Mouse (Mus musculus) Patski (cell line): ENCODE measurements around the gene Hoxa1. TPM values are rescaled to one million over a fixed set of nuclear protein-coding genes. Genes with fewer than 3 reads are reported as not detected.

Source experiments
- ATAC-seq: fragments of 100-300 bp; one replicate; pipeline ENCODE4 v1.8.0; 2021
- CTCF ChIA-PET: fragments of 350-600 bp; sonication (Branson Sonifier 250); formaldehyde crosslinking; loops from one replicate; lab custom pipeline; 2022; ENCODE audit warnings: inconsistent platforms; lab: Charles Lee
- POLR2A ChIA-PET: fragments of 350-600 bp; sonication (Branson Sonifier 250); formaldehyde crosslinking; loops from one replicate; lab custom pipeline; 2022; ENCODE audit warnings: antibody characterized with exemption, inconsistent platforms; lab: Charles Lee
- DNase-seq: peaks from one replicate; pipeline ENCODE4 v3.0.0-alpha.2; 2011; ENCODE audit warnings: low read depth, low spot score
- H3K27me3 ChIP-seq: fragments of 371-371 bp; one replicate; pipeline ENCODE4 v1.5.1; 2021
- CTCF ChIP-seq: fragments of 100-300 bp; IDR thresholded peaks from one replicate; pipeline ENCODE4 v1.5.1; 2021
- in situ Hi-C: fragments of 300-500 bp; cut with MboI; formaldehyde crosslinking; loops from 3 replicates; pipeline ENCODE4 v1.11.1; 2018; ENCODE audit warnings: low pct_unique_long_range_greater_than_20kb, mixed read lengths
- polyA plus RNA-seq: library from polyadenylated mRNA; unstranded; gene quantifications from one replicate; pipeline ENCODE4 v1.2.3, GENCODE M21; 2021

The Hoxa1 gene
- polyA plus RNA-seq, 1 experiment from 2014 or later, result 3.6 TPM

DNA sequence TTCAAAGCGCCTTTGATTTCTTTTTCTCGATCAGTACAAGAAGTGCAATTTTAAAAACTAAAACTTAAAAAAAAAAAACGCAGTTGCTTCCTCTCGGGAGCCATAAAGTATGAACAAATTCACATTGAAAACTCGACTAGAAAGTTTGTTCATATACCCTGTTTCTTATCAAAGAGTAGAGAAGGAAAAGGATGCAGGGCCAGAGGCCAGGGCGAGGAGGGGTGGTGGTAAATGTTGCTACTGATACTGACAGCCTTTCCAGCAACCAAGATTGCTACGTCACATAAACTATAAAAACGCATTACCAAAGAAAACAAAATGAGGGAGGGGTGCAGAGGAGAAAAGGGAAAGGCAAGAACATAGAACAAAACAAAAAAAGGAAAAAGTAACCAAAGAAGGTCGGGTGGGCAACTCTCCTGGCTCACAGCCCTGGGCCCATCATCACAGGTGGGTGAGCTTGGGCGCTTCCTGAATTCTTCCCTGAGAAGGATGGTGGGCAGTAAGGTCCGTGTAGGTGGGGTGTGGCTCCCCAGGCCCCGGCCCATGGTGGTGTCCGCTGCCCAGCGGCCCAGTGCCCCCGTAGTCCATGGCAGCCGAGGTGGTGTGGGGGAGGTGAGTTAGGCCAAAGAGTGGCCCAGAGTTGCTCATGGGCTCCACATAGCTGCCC lies 11.5 kb upstream of the Hoxa1 start:
- no peak for TF ChIP-seq CTCF
- POLR2A ChIA-PET, result interaction anchor here (16.4 kb wide), 1 partner anchor 55 kb away, joined by 378 read pairs; the partner anchor contains the start of genes Gm28308, Hoxa10, Hoxa3 and Hoxa6

GRCm38 (mm10) chr6:52168191-52169055 lies 10.3 kb upstream of the Hoxa1 start:
- in situ Hi-C loops, result no loop called here
- ATAC-seq, result no peak
- ChIA-PET CTCF (interaction anchor here (0.5 kb wide), 1 partner anchor 54 kb away, joined by 3 read pairs; no protein-coding TSS in a partner anchor), POLR2A (interaction anchor here (0.8 kb wide), 1 partner anchor 10 kb away, joined by 3 read pairs; the partner anchor contains the start of gene Hoxa1)
- no peak for TF ChIP-seq CTCF
- no peak for DNase-seq
- no peaks in the 10 kb centered on the region for H3K27me3 ChIP-seq

More for the DNA sequence above, 11.5 kb upstream of the Hoxa1 start:
- ATAC-seq (no peak), DNase-seq (no peak)
- no peaks in the 10 kb centered on the region for H3K27me3 ChIP-seq
- CTCF ChIA-PET, result no interaction called here
- in situ Hi-C loops, result loop anchor here (10.0 kb wide), 1 partner anchor 55 kb away; the partner anchor contains the start of gene Hoxa7

GRCm38 (mm10) chr6:52167736-52168161 lies 9.6 kb upstream of the Hoxa1 start:
- POLR2A ChIA-PET, result interaction anchor here (0.8 kb wide), 1 partner anchor 10 kb away, joined by 3 read pairs; the partner anchor contains the start of gene Hoxa1
- in situ Hi-C loops, result no loop called here
- H3K27me3 ChIP-seq, result no peaks in the 10 kb centered on the region
- DNase-seq, result no peak
- no peak for TF ChIP-seq CTCF
- CTCF ChIA-PET, result interaction anchor here (0.5 kb wide), 1 partner anchor 55 kb away, joined by 3 read pairs; no protein-coding TSS in a partner anchor
- ATAC-seq, result no peak

DNA sequence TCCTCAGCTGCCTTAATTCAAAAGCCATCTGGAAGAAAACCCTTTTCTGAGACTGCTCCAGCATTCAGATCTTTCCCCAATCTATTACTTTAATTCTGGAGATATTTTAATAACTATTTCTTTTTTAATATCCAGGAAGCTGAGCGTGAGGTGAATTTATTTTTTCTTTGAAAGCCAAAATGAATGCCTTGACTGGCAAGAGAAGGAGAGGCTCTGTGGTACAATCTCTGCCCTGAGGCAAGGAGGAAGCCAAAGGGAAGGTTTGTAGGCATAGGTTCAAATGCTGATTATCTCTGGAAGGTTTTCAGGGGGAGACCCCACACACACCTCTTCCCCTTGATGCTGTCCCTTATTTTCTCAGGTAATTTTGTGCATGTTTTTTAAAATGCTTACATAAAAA lies 9.1 kb upstream of the Hoxa1 start:
- CTCF ChIA-PET, result no interaction called here
- DNase-seq, result no peak

DNA sequence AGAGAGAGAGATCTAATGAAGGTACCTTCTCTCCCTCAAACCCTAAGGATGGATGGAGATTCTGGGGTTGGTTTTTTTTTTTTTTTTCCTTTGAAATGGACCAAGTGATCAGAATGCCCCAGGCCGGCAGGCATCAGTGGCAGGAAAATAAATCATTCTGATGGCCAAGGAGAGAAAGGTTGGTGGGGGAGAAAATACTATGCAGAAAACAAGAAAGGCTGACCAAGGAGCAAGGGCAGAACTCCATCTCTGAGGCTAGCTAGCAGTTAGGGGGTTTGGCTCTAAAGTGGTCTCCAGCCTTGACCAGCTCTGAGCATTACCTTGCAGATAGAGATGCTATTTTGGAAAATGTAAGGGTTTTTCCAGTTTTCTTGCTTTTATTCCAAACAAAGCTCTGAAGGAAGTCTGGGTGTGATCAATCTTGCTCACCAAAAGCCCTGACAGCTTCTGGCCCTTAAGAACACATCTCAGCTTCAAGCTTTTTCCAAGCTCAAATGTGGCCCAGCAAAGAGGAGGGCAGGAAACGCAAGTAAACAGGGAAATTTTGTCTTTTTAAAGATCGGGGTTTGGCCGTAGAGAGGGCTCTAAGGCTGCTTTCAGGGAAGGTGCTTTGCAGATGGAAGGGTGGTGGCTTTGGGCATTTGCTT lies 8.4 kb upstream of the Hoxa1 start:
- ChIA-PET CTCF (no interaction called here), POLR2A (no interaction called here)
- no peak for TF ChIP-seq CTCF
- no peaks in the 10 kb centered on the region for H3K27me3 ChIP-seq
- in situ Hi-C loops, result no loop called here
- ATAC-seq (no peak), DNase-seq (no peak)

More for the DNA sequence above, 9.1 kb upstream of the Hoxa1 start:
- POLR2A ChIA-PET, result no interaction called here
- H3K27me3 ChIP-seq, result no peaks in the 10 kb centered on the region
- ATAC-seq, result no peak
- in situ Hi-C loops, result no loop called here
- TF ChIP-seq CTCF, result no peak

DNA sequence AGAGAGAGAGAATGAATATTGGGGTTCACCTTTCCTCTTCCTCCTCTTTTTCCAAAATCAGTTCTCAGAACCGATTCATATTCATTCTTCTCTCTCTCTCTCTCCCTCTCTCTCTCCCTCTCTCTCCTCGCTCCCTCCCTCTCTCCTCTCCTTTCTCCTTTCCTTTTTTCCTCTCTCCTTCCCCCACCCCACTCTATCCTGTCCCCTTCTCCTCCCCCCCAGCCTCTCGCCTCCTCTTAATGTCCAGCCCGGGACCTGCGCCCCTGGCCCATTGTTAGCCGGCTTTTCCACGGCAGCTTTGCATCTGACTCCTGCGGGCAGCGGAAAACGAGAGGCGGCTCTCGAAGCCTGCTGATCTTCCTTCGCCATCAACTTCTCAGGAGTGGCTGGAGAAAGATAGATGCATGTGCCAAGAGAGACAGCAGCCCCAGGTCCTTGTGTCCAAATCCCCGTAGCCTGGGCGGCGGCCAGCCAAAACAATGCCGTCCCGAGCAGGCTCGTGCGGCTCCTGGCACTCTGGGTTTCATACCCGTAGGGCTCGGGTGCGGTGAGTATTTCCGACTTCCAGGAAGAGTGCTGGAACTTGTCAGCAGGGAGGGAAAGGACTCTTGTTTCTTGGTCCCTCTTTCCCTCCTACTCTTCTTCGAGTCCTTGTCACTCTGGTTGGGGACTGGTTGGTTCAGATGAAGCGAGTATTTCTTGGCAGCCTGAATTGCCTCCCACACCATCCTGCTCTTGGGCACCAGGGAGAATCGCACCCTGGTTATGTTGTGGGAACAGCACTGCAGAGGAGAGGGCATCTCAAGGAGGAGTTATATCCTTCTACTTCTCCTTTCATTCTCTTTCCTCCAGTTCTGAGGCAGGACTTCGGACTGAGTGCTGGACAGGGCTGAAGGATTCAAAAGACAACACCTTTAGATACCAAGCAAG lies 7.6 kb upstream of the Hoxa1 start:
- ATAC-seq (no peak), DNase-seq (no peak)
- no peak for TF ChIP-seq CTCF
- in situ Hi-C loops, result no loop called here
- POLR2A ChIA-PET, result no interaction called here
- H3K27me3 ChIP-seq, result no peaks in the 10 kb centered on the region
- CTCF ChIA-PET, result no interaction called here

DNA sequence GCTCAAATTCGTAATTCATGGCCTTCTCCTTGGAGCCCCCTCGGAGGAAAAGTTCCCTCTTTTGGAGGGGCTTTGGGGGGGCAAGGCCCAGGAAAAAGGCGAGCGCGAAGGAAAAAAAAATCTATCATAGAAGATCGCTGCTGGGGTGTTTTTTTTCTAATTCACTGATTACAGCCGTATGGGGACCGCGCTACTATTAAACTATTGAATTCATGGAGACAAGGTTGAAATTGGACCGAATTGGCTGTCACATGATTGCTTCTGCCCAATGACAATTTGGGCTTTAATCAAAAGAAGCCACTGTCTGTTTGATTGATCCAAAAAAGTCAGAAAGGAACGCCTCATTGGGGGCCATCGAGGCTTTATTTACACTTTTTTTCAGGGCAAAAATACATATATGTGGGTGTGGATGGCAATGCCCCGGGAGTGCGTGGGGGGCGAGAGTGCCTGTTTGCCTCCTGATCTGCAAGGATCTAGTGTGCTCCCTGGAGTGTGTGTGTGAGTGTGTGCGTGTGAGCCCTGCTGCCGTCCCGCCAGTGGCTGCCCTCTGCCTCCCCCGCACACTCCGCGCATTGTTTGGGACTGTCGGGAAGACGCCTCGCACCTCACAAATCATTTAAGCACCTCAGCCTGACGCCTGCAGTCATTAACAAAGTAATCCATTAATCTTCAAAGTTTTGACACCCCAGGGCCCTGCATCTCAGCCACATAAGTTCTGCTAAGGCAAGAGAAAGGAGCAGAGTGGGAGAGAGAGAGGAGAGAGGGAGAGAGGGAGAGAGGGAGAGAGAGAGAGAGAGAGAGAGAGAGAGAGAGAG lies 6.7 kb upstream of the Hoxa1 start, which contains the start of gene Hoxa2:
TSS of gene Hoxa2 (minus strand) at position 206 of the 815 bp plus-strand sequence.
- POLR2A ChIA-PET, result no interaction called here
- in situ Hi-C loops, result no loop called here
- no peaks in the 10 kb centered on the region for H3K27me3 ChIP-seq
- no peak for ATAC-seq
- DNase-seq, result no peak
- CTCF ChIA-PET, result no interaction called here
- TF ChIP-seq CTCF, result no peak

GRCm38 (mm10) chr6:52164051-52164625 lies 6.0 kb upstream of the Hoxa1 start:
- no peak for DNase-seq
- ATAC-seq, result no peak
- no peak for TF ChIP-seq CTCF
- H3K27me3 ChIP-seq, result no peaks in the 10 kb centered on the region
- ChIA-PET CTCF (no interaction called here), POLR2A (no interaction called here)
- in situ Hi-C loops, result no loop called here
